Mouse (Mus musculus): Measurements from ENCODE around the gene Trat1.

Gene Trat1

DNA sequence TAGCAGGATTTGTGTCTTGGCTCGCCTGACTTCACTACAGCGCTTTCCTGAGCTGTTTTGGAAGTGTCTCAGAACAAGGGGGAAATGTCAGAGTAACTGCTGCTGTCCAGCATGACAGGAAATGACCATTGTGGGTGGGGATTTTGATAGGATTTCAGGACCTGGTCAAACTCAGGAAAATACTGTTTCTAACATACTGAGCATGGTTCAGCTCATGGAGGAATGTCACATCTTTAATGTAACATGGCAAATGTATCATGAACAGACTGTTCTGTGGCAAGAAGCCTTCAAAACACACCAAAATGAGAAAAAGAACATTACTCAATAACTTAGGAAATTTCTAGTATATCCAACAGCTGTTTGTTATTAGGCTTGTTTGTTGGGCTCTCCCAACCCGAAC lies 52.1 kb downstream of the Trat1 start:
- DNase-seq (ENCODE audit: low read depth), result no peak

DNA sequence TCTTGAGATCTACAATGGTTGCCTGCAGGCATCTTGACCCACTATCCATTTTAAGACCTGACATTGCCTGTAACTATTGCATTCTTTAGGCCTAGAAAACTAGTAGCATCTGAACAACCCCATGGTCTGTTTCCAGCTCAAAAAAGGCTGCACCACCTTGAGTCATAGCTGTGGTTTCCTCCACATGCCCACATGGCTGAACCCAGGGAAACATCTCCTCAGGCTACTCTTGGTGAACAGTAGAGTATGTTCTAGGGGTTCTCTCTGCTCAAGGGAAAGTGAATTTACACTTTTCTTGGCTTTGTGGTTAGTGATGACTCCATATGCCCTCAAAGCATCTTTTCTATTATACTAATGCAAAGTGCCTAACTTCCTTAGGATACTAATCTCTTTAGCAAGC lies 55.5 kb downstream of the Trat1 start:
- no peak for DNase-seq (ENCODE audit: low read depth)

DNA sequence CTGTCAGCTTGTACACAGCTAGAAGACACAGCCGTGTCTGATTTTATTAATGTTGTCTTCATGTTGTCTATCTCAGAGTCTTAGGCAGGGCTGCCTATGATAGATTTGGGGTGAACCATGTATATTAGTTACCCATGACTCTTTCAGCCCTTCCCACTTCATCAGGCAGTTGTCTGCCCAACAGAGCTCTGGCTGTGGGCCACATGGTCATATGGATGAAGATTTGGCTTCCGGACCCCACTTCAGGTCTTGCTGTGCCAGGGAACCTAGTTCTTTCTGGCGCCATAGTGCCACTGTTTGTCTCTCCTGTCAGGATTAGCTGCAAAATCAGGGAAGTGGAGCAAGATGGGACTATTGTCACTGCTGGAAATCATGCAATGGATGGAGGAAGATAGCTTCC lies 69.9 kb downstream of the Trat1 start:
- no peak for DNase-seq (ENCODE audit: low read depth)

Measured in c-Kit-positive CD71-negative TER-119-negative erythroid progenitor cells, embryonic 14.5 days (primary cell).